Mouse (Mus musculus) liver, embryonic 14.5 days (tissue): ENCODE measurements at regions not wholly inside any gene's neighbourhood (a gene's known extent, or its start where the extent isn't known, plus 50 kb on each side); places are given as distances from the start of the nearest gene placed in this dataset.
"Not testable (repeated sequence)": the region's sequence is repeated elsewhere in the genome, so short reads cannot be mapped to it uniquely, and the experiment has no call there.

Source experiments
- CTCF ChIP-seq: IDR thresholded peaks from 2 replicates; pipeline ENCODE4 v1.5.1; 2016; ENCODE audit warnings: antibody characterized with exemption, low read depth, control low read depth
- EP300 ChIP-seq: IDR thresholded peaks from 2 replicates; pipeline ENCODE4 v1.6.1; 2016; ENCODE audit warnings: antibody characterized with exemption, low read depth

GRCm38 (mm10) chr13:111919417-111919816 is 110.6 kb upstream of the Map3k1 start:
- TF ChIP-seq CTCF = peak; percentile 28; the same call in 1 of the 2 replicates
- not testable (repeated sequence) for TF ChIP-seq EP300
